Mouse (Mus musculus) liver, embryonic 14.5 days (tissue): ENCODE data around the gene Adamtsl4. TPM values are rescaled to one million over a fixed set of nuclear protein-coding genes. Genes with fewer than 3 reads are reported as not detected.

ENCODE experiments used
- ATAC-seq: fragments of 200-750 bp; cut with Nextera tagmentation; 2 replicates; pipeline ENCODE4 v1.8.0; 2017; ENCODE audit warnings: moderate number of reproducible peaks, mild to moderate bottlenecking, moderate library complexity; ENCODE audit not compliant: insufficient read depth
- DNase-seq, 3 experiments: peaks; one replicate each; pipeline ENCODE4 v3.0.0-alpha.2; 2012 to 2013; ENCODE audit warnings: low read depth in 3 of 3, low spot score in 3 of 3
- H3K27ac ChIP-seq: fragments of 300-500 bp; sonication (generic); 2 replicates; pipeline ENCODE4 v1.5.1; 2014; ENCODE audit warnings: moderate library complexity, mild to moderate bottlenecking, control low read depth, inconsistent platforms
- H3K27me3 ChIP-seq: fragments of 300-500 bp; sonication (generic); 2 replicates; pipeline ENCODE4 v1.6.1; 2014; ENCODE audit warnings: mild to moderate bottlenecking, low read length, moderate library complexity; ENCODE audit not compliant: control insufficient read depth, insufficient read depth
- H3K36me3 ChIP-seq: fragments of 300-500 bp; sonication (generic); replicated peaks from 2 replicates; pipeline ENCODE4 v1.6.1; 2014; ENCODE audit warnings: low read depth; ENCODE audit not compliant: control insufficient read depth, insufficient read depth
- H3K4me1 ChIP-seq, 2 experiments: fragments of 200-500 bp in 1 of 2; fragments of 300-500 bp in 1 of 2; sonication (generic) in 1 of 2; replicated peaks; 2 replicates each; pipeline ENCODE4 v1.6.1; 2012 to 2014; ENCODE audit warnings: antibody characterized with exemption in 1 of 2, inconsistent platforms in 1 of 2, low read length in 1 of 2; ENCODE audit not compliant: control insufficient read depth in 2 of 2, insufficient read depth in 2 of 2
- H3K4me2 ChIP-seq: fragments of 300-500 bp; sonication (generic); 2 replicates; pipeline ENCODE4 v1.6.1; 2014; ENCODE audit warnings: low read depth, mild to moderate bottlenecking, control low read depth, moderate library complexity
- H3K4me3 ChIP-seq, 2 experiments: fragments of 200-500 bp in 1 of 2; fragments of 300-500 bp in 1 of 2; sonication (generic) in 1 of 2; 2 replicates each; pipeline ENCODE4 v1.5.1; 2012 to 2014; ENCODE audit warnings: low read depth in 2 of 2, low read length in 2 of 2, mild to moderate bottlenecking in 2 of 2, control low read depth in 1 of 2, inconsistent platforms in 1 of 2, moderate library complexity in 1 of 2; ENCODE audit not compliant: insufficient read depth in 1 of 2
- H3K9ac ChIP-seq: fragments of 300-500 bp; sonication (generic); replicated peaks from 2 replicates; pipeline ENCODE4 v1.6.1; 2014; ENCODE audit warnings: mild to moderate bottlenecking, control low read depth, moderate library complexity
- H3K9me3 ChIP-seq: fragments of 300-500 bp; sonication (generic); 2 replicates; pipeline ENCODE4 v1.6.1; 2016; ENCODE audit warnings: low read length, mixed read lengths; ENCODE audit not compliant: control insufficient read depth
- CTCF ChIP-seq: IDR thresholded peaks from 2 replicates; pipeline ENCODE4 v1.5.1; 2016; ENCODE audit warnings: antibody characterized with exemption, low read depth, control low read depth
- EP300 ChIP-seq: IDR thresholded peaks from 2 replicates; pipeline ENCODE4 v1.6.1; 2016; ENCODE audit warnings: antibody characterized with exemption, low read depth
- WGBS: fragments of 180-500 bp; shearing (Covaris S2); extraction: QIAGEN DNeasy Blood & Tissue Kit; methylation state at CpG from one replicate; pipeline ENCODE4 v1.1.7; 2014; ENCODE audit not compliant: insufficient replicate concordance; 5-methylcytosine and 5-hydroxymethylcytosine counted together
- polyA plus RNA-seq, 2 experiments: library from polyadenylated mRNA; depleted of rRNA in 1 of 2; stranded (reverse) in 1 of 2; unstranded in 1 of 2; fragments of >200 nt; fragmentation: Nextera tagmentation in 1 of 2; extraction: Ambion mirVana in 1 of 2; gene quantifications; 2 replicates each; pipeline versions ENCODE4 v1.2.1 to v1.2.3; 2012 to 2014

Adamtsl4 gene
- polyA plus RNA-seq, 2 experiments: 0.12 to 0.17 TPM

DNA sequence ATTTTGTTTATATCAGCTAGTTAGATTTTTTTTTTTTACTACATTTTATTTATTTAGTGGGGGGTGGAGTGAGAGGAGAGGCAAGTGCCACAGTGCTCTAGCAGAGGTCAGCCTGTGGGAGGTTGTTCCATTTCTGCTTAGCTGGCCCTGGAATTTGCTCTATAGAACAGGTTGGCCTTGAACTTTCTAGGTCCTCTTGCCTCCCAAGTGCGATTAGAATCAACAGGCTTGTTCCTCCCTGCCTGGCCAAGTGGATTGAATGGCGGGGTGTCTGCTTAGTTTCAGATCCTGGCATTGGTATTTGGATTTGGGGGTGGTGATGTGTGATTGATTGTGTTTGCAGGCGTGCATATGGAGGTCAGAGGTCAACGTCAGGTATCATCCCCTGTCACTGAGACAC lies 51.6 kb downstream of the Adamtsl4 start:
- Histone ChIP-seq H3K4me2 (no peak overlapping the region), H3K4me3 (no peak overlapping the region), H3K27ac (no peak overlapping the region; the same call in 1 of the 2 replicates), H3K36me3 (peaks cover 53% of the 10 kb centered on the region), H3K4me1 (peaks cover 10 to 13% of the 10 kb centered on the region in 2 experiments), H3K9me3 (no peaks in the 10 kb centered on the region), H3K9ac (no peak overlapping the region), H3K27me3 (no peaks in the 10 kb centered on the region)
- DNase-seq (no peak), ATAC-seq (peak; percentile 44; the same call in 1 of the 2 replicates)
- TF ChIP-seq EP300: no peak
- no peak for TF ChIP-seq CTCF
- WGBS: 70% methylated on average over 4 of the region's 4 CpGs

DNA sequence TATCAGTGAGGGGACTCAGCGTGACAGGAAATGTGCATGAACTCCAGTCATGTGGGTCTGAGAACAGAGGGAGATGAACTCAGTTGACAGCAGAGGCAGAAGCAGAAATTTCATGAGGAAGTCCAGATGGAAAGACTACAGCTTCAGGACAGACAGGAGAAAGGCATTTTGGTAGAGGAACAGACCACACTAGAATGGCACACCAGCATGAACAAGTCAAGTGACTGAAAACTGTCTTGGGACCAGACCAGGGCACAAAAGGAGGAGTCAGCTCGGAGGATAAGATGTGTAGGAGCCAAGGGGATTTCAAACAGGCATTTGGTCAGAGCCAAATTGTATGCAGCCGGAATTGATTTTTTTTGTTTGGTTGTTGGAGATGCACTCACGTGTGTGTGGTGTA lies 52.1 kb downstream of the Adamtsl4 start:
- H3K4me1 ChIP-seq: peaks cover 10 to 13% of the 10 kb centered on the region in 2 experiments
- H3K4me3 ChIP-seq: no peak overlapping the region
- 77% methylated on average over 4 of the region's 4 CpGs for WGBS
- no peak overlapping the region for H3K4me2 ChIP-seq
- no peak overlapping the region; the same call in 1 of the 2 replicates for H3K9ac ChIP-seq
- H3K9me3 ChIP-seq: no peaks in the 10 kb centered on the region
- H3K27ac ChIP-seq: no peak overlapping the region
- H3K36me3 ChIP-seq: peaks cover 57% of the 10 kb centered on the region
- TF ChIP-seq EP300: no peak
- no peak for TF ChIP-seq CTCF
- H3K27me3 ChIP-seq: no peaks in the 10 kb centered on the region
- ATAC-seq (peak; percentile 6; the same call in 1 of the 2 replicates), DNase-seq (no peak)

DNA sequence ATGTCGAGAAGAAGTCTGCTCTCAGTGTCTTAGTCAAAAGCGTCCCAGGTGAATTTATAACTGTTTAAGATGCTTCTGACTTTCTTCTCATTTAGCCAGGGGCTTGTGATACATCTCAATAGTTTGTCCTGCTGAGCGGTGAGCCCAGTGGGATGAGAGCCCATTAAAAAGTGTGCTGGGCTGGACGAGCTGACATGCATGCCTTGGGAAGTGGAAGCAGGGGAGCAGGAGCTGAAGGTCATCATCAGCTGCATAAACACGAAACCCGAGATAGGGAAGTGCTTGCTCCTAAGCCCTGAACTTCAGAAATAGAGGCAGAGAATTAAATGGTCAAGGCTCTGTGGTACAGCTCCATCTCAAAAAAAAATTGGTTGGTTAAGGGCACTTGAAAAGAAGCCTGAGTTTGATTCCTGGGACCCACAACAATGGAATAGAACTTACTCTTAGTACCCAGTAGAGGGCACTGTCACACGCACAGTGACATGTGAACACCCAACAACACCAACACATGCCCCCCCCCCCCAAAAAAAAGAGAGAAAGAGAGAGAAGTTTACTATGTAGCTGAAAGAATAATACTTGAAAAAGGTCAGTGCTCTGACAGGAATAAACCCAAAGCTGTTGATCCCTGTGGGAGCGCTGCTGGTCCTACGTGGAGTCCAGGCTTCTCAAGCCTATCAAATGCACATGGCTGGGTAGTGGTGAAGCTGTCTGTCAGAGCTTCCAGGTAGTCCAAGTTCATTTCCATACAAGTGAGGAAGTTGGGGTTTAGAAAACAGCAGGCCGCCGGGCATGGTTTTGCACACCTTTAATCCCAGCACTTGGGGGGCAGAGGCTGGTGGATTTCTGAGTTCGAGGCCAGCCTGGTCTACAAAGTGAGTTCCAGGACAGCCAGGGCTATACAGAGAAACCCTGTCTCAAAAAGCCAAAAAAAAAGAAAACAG lies 54.8 kb downstream of the Adamtsl4 start:
- no peak overlapping the region for H3K9ac ChIP-seq
- H3K27ac ChIP-seq: no peak overlapping the region
- no peaks in the 10 kb centered on the region for H3K9me3 ChIP-seq
- H3K27me3 ChIP-seq: no peaks in the 10 kb centered on the region
- H3K4me2 ChIP-seq: no peak overlapping the region
- ATAC-seq: 0 out of 2 replicates have a peak, but pooled peaks have one; percentile 8
- H3K4me3 ChIP-seq: no peak overlapping the region
- peaks cover 0 to 9% of the 10 kb centered on the region in 2 experiments; a peak in 1 of 4 replicates for H3K4me1 ChIP-seq
- DNase-seq: no peak
- TF ChIP-seq EP300 (no peak), CTCF (peak; percentile 66)
- H3K36me3 ChIP-seq: peaks cover 85% of the 10 kb centered on the region
- WGBS: 75% methylated on average over 12 of the region's 12 CpGs

DNA sequence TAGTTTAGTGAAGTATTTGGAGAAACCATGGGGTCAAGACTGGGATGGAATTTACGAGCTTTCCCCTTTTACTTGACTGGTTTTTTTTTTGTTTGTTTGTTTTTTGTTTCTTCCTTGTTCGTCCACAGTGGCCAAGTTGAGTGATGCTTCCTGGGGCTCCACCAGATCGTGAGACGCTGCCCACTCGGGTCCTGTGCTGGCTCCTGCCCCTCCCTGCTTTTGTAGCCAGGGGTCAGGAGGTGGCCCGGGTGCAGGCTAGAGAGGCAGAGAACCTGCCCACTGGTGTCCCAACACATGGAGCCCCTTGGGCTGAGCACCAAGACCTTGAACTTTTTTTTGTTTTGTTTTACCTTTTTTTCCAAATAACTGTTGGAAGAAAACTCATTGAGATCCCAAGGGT lies 56.4 kb downstream of the Adamtsl4 start:
- no peaks in the 10 kb centered on the region for H3K9me3 ChIP-seq
- H3K4me3 ChIP-seq: no peak overlapping the region
- TF ChIP-seq CTCF (no peak), EP300 (no peak)
- no peak overlapping the region for H3K9ac ChIP-seq
- WGBS: 72% methylated on average over 6 of the region's 6 CpGs
- no peaks in the 10 kb centered on the region for H3K27me3 ChIP-seq
- ATAC-seq (no peak), DNase-seq (no peak)
- H3K36me3 ChIP-seq: peaks cover 95% of the 10 kb centered on the region
- no peak overlapping the region for H3K4me2 ChIP-seq
- H3K27ac ChIP-seq: no peak overlapping the region; the same call in 1 of the 2 replicates
- peaks cover under 1 to 7% of the 10 kb centered on the region in 2 experiments; a peak in 3 of 4 replicates for H3K4me1 ChIP-seq

DNA sequence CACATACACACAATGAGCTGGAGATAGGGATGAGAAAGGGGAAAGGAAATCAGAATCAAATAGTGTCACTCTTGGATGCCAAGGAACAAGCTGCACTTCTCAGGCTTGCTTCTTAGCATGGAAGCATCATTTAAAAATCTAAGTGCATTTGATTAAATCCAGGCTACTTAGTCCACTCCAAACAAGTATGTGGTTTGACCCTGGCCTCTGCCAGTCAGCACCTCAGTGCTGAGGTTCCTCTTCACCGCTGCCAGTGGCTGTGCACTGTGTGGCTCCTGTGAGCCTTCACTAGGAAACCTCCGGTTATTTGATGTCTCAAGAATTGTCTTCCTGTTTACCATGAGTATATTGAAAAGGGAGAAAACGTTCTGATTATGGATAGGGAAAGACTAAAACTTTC lies 56.9 kb downstream of the Adamtsl4 start:
- WGBS: 63% methylated on average over 3 of the region's 3 CpGs
- H3K27me3 ChIP-seq: no peaks in the 10 kb centered on the region
- TF ChIP-seq CTCF: no peak
- TF ChIP-seq EP300: no peak
- H3K4me1 ChIP-seq: peaks cover 5 to 8% of the 10 kb centered on the region in 2 experiments
- DNase-seq: no peak
- H3K9ac ChIP-seq: no peak overlapping the region
- no peaks in the 10 kb centered on the region for H3K9me3 ChIP-seq
- H3K27ac ChIP-seq: no peak overlapping the region
- no peak overlapping the region for H3K4me3 ChIP-seq
- no peak overlapping the region for H3K4me2 ChIP-seq
- ATAC-seq: no peak
- peaks cover 92% of the 10 kb centered on the region for H3K36me3 ChIP-seq
